8 mouse cellular contexts compared by ENCODE assay signal in the genomic region with DNA sequence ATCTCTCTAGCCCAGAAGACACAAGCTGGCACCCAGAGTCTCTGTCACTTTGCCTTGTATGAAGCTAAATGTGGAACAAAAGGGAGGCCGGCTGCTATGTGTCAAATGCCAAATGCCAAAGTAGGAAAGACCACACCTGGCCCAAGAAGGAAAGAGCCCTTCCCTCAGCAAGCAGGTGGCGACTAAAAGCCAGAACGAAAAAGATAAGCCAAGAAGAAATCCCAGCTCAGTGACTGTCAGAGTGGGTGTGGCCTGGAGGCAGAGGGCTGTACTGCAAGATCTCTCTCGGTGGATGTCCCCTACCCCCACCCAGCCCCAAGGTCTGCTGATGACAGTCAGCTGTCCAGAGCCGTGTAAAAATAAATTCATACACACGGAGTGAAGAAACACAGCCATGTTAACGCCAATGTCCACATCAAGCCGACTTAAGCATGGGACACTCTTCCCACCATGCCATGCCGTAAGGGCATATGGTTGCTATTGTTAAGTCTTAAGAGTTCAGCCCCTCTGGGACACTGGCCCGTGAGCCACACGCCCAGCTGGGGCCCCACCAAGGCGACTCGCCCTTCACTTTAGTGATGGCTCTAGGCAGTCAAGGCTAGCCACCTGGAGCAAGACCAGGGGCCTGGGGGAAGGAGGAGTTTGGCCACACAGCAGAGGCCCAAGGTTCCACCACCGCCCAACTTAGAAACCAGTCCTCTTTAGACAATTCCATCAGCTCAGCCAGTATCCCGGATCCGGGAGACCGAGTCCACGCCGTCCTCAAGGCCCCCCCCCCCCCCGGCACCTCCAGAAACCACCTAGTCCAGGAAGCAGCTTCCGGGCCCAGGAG. TPM values are rescaled to one million over a fixed set of nuclear protein-coding genes. Genes with fewer than 3 reads are reported as not detected.
A peak's percentile ranks its signal among the peaks of the same experiment; 100 is the strongest.
DNase-seq lines count a peak whose midpoint lies in the region; ATAC-seq and TF ChIP-seq lines count a peak whose summit lies in the region.

No protein-coding gene starts in this region.

- peak overlapping the region; percentile 99 for H3K9ac ChIP-seq in limb, embryonic 11.5 days (ENCODE audit: low read length)
- peak overlapping the region; percentile 73 for H3K9ac ChIP-seq in midbrain, postnatal 0 days (replicated peaks; ENCODE audit: low read length, poor library complexity, severe bottlenecking)

- peak overlapping the region; percentile 88 for H3K4me2 ChIP-seq in limb, embryonic 11.5 days (ENCODE audit: low read depth, severe bottlenecking)
- peak overlapping the region; percentile 92 for H3K4me2 ChIP-seq in midbrain, postnatal 0 days (ENCODE audit: low read depth, low read length, poor library complexity, severe bottlenecking)

- H3K27ac ChIP-seq in bone marrow macrophage, adult 2 months (ENCODE audit: insufficient read depth, low read depth, low read length), result peak overlapping the region; percentile 80
- H3K27ac ChIP-seq in limb, embryonic 11.5 days (replicated peaks; ENCODE audit: low read depth, low read length), result peak overlapping the region; percentile 85
- peak overlapping the region; percentile 75 for H3K27ac ChIP-seq in midbrain, postnatal 0 days (ENCODE audit: low read depth, low read length)

- no peak for TF ChIP-seq POLR2A in bone marrow macrophage, adult 2 months (IDR thresholded peaks at IDR 0.05; ENCODE audit: borderline replicate concordance, low read depth, low read length)

- peak; percentile 46 to 54 for DNase-seq in heart, adult 9 months (ENCODE audit: low spot score in 2 of 2)
- peak; percentile 52 for DNase-seq in limb, embryonic 11.5 days (ENCODE audit: low spot score)
- peak; percentile 61 for DNase-seq in midbrain, postnatal 0 days (ENCODE audit: low spot score)
- no peak for DNase-seq in urinary bladder, postnatal 14 days (ENCODE audit: low spot score)
- no peak for DNase-seq in left cerebral cortex, adult 9 months (ENCODE audit: low spot score in 2 of 2)

- peaks cover 79% of the 10 kb centered on the region for H3K4me1 ChIP-seq in megakaryocyte, embryonic 14.5 days
- peaks cover 46% of the 10 kb centered on the region for H3K4me1 ChIP-seq in bone marrow macrophage, adult 2 months (ENCODE audit: control insufficient read depth, insufficient read depth, low read length)
- H3K4me1 ChIP-seq in limb, embryonic 11.5 days (ENCODE audit: control insufficient read depth, insufficient read depth, low read length), result peaks cover 32% of the 10 kb centered on the region
- H3K4me1 ChIP-seq in midbrain, postnatal 0 days (ENCODE audit: insufficient read depth, low read length), result peaks cover 16% of the 10 kb centered on the region

- H3K4me3 ChIP-seq in megakaryocyte, embryonic 14.5 days (replicated peaks), result peak overlapping the region; percentile 96
- H3K4me3 ChIP-seq in bone marrow macrophage, adult 2 months (ENCODE audit: insufficient read depth, low read length), result peak overlapping the region; percentile 93
- H3K4me3 ChIP-seq in limb, embryonic 11.5 days (ENCODE audit: low read depth, low read length), result peak overlapping the region; percentile 92
- peak overlapping the region; percentile 57 for H3K4me3 ChIP-seq in midbrain, postnatal 0 days (ENCODE audit: low read depth, low read length)

- peaks cover 44% of the 10 kb centered on the region for H3K36me3 ChIP-seq in megakaryocyte, embryonic 14.5 days (replicated peaks; ENCODE audit: low read length)
- peaks cover 18% of the 10 kb centered on the region for H3K36me3 ChIP-seq in limb, embryonic 11.5 days (ENCODE audit: control insufficient read depth, insufficient read depth, low read length)
- H3K36me3 ChIP-seq in midbrain, postnatal 0 days (ENCODE audit: insufficient read depth, low read length), result peaks cover 32% of the 10 kb centered on the region

- H3K27me3 ChIP-seq in megakaryocyte, embryonic 14.5 days (replicated peaks), result peaks cover 15% of the 10 kb centered on the region
- H3K27me3 ChIP-seq in limb, embryonic 11.5 days (ENCODE audit: control insufficient read depth, insufficient read depth, low read length), result peaks cover 10% of the 10 kb centered on the region
- H3K27me3 ChIP-seq in midbrain, postnatal 0 days (ENCODE audit: insufficient read depth, low read length), result no peaks in the 10 kb centered on the region

- no peak for ATAC-seq in megakaryocyte, adult 5-6 weeks (ENCODE audit: poor library complexity, severe bottlenecking)
- ATAC-seq in limb, embryonic 11.5 days (ENCODE audit: insufficient number of reproducible peaks, low FRiP score, low TSS enrichment, low read depth), result peak; percentile 7; the same call in 1 of the 2 replicates
- ATAC-seq in midbrain, postnatal 0 days (ENCODE audit: low FRiP score), result peak; percentile 41; the same call in 1 of the 2 replicates

- TF ChIP-seq CTCF in bone marrow macrophage, adult 2 months (IDR thresholded peaks at IDR 0.05; ENCODE audit: low read depth, low read length), result no peak
- peak; percentile 41; the same call in 1 of the 2 replicates for TF ChIP-seq CTCF in midbrain, postnatal 0 days (IDR thresholded peaks at IDR 0.05)

- no peaks in the 10 kb centered on the region for H3K9me3 ChIP-seq in megakaryocyte, embryonic 14.5 days
- H3K9me3 ChIP-seq in limb, embryonic 11.5 days (ENCODE audit: control insufficient read depth, low read length), result no peaks in the 10 kb centered on the region
- no peaks in the 10 kb centered on the region for H3K9me3 ChIP-seq in midbrain, postnatal 0 days (ENCODE audit: low read length)

- WGBS in limb, embryonic 11.5 days, result 13% methylated on average over 21 of the region's 21 CpGs
- WGBS in midbrain, postnatal 0 days, result 3% methylated on average over 20 of the region's 21 CpGs

RNA-seq across cellular contexts. Expression of a gene that starts 1.7 kb away (rescaled TPM):
- 237 and 415 TPM in 2 replicates for polyA plus RNA-seq in megakaryocyte, embryonic 14.5 days (2012; ENCODE audit: insufficient read depth, low replicate concordance)
- total RNA-seq in megakaryocyte, adult 5-6 weeks (2015), result 112 and 121 TPM in 2 replicates
- total RNA-seq in megakaryocyte, adult 5-6 weeks (2017), result 112 and 118 TPM in 2 replicates
- 169 and 176 TPM in 2 replicates for polyA plus RNA-seq in bone marrow macrophage, adult 2 months (2012; ENCODE audit: insufficient read depth, insufficient read length, missing spikeins)
- 95.4 and 113 TPM in 2 replicates for polyA plus RNA-seq in limb, embryonic 11.5 days (2014; fragmentation: Nextera tagmentation; extraction: Ambion mirVana)
- 201 and 208 TPM in 2 replicates for total RNA-seq in midbrain, postnatal 0 days (2014; rRNA removed)
- polyA plus RNA-seq in midbrain, postnatal 0 days (2015; fragmentation: Nextera tagmentation; extraction: Ambion mirVana), result 93.1 and 93.3 TPM in 2 replicates

RNA-seq across cellular contexts. Expression of a gene that starts 5.7 kb away (rescaled TPM):
- 0.52 and 0.72 TPM in 2 replicates for polyA plus RNA-seq in megakaryocyte, embryonic 14.5 days (2012; ENCODE audit: insufficient read depth, low replicate concordance)
- total RNA-seq in megakaryocyte, adult 5-6 weeks (2015), result 6.4 and 9.0 TPM in 2 replicates
- 3.9 and 4.7 TPM in 2 replicates for total RNA-seq in megakaryocyte, adult 5-6 weeks (2017)
- 9.2 and 10.1 TPM in 2 replicates for polyA plus RNA-seq in bone marrow macrophage, adult 2 months (2012; ENCODE audit: insufficient read depth, insufficient read length, missing spikeins)
- 0.82 and 1.6 TPM in 2 replicates for polyA plus RNA-seq in limb, embryonic 11.5 days (2014; fragmentation: Nextera tagmentation; extraction: Ambion mirVana)
- total RNA-seq in midbrain, postnatal 0 days (2014; rRNA removed), result 0.94 and 1.5 TPM in 2 replicates
- 1.2 and 1.8 TPM in 2 replicates for polyA plus RNA-seq in midbrain, postnatal 0 days (2015; fragmentation: Nextera tagmentation; extraction: Ambion mirVana)

RNA-seq across cellular contexts. Expression of a gene that starts 28.5 kb away (rescaled TPM):
- polyA plus RNA-seq in megakaryocyte, embryonic 14.5 days (2012; ENCODE audit: insufficient read depth, low replicate concordance), result 33.7 and 63.6 TPM in 2 replicates
- 116 and 130 TPM in 2 replicates for total RNA-seq in megakaryocyte, adult 5-6 weeks (2015)
- 122 and 162 TPM in 2 replicates for total RNA-seq in megakaryocyte, adult 5-6 weeks (2017)
- 34.9 and 52.4 TPM in 2 replicates for polyA plus RNA-seq in bone marrow macrophage, adult 2 months (2012; ENCODE audit: insufficient read depth, insufficient read length, missing spikeins)
- 294 TPM in 2 replicates for polyA plus RNA-seq in limb, embryonic 11.5 days (2014; fragmentation: Nextera tagmentation; extraction: Ambion mirVana)
- total RNA-seq in midbrain, postnatal 0 days (2014; rRNA removed), result 24.0 and 25.4 TPM in 2 replicates
- 43.4 and 45.5 TPM in 2 replicates for polyA plus RNA-seq in midbrain, postnatal 0 days (2015; fragmentation: Nextera tagmentation; extraction: Ambion mirVana)

RNA-seq across cellular contexts. Expression of a gene that starts 47.3 kb away (rescaled TPM):
- 2.2 and 5.6 TPM in 2 replicates for polyA plus RNA-seq in megakaryocyte, embryonic 14.5 days (2012; ENCODE audit: insufficient read depth, low replicate concordance)
- total RNA-seq in megakaryocyte, adult 5-6 weeks (2015), result 0.41 and 1.2 TPM in 2 replicates
- total RNA-seq in megakaryocyte, adult 5-6 weeks (2017), result 0.20 and 0.22 TPM in 2 replicates
- polyA plus RNA-seq in bone marrow macrophage, adult 2 months (2012; ENCODE audit: insufficient read depth, insufficient read length, missing spikeins), result 8.5 and 17.7 TPM in 2 replicates
- 9.5 and 9.6 TPM in 2 replicates for polyA plus RNA-seq in limb, embryonic 11.5 days (2014; fragmentation: Nextera tagmentation; extraction: Ambion mirVana)
- 125 and 140 TPM in 2 replicates for total RNA-seq in midbrain, postnatal 0 days (2014; rRNA removed)
- polyA plus RNA-seq in midbrain, postnatal 0 days (2015; fragmentation: Nextera tagmentation; extraction: Ambion mirVana), result 42.7 and 46.4 TPM in 2 replicates

RNA-seq across cellular contexts. Expression of a gene that starts 53.1 kb away (rescaled TPM):
- 10.1 and 38.2 TPM in 2 replicates for polyA plus RNA-seq in megakaryocyte, embryonic 14.5 days (2012; ENCODE audit: insufficient read depth, low replicate concordance)
- total RNA-seq in megakaryocyte, adult 5-6 weeks (2015), result 73.5 and 82.1 TPM in 2 replicates
- total RNA-seq in megakaryocyte, adult 5-6 weeks (2017), result 72.3 and 74.9 TPM in 2 replicates
- polyA plus RNA-seq in bone marrow macrophage, adult 2 months (2012; ENCODE audit: insufficient read depth, insufficient read length, missing spikeins), result 33.2 and 38.5 TPM in 2 replicates
- 4.4 and 5.1 TPM in 2 replicates for polyA plus RNA-seq in limb, embryonic 11.5 days (2014; fragmentation: Nextera tagmentation; extraction: Ambion mirVana)
- 2.0 and 4.1 TPM in 2 replicates for total RNA-seq in midbrain, postnatal 0 days (2014; rRNA removed)
- polyA plus RNA-seq in midbrain, postnatal 0 days (2015; fragmentation: Nextera tagmentation; extraction: Ambion mirVana), result 8.2 and 9.4 TPM in 2 replicates

Comparison
In these comparisons a context has a peak if more than half of its experiments do, and no peak if none do; other contexts are left out.
1. DNase-seq: peak in heart, adult 9 months (2 of 2), limb, embryonic 11.5 days (single experiment) and midbrain, postnatal 0 days (single experiment); none in urinary bladder, postnatal 14 days (single experiment) and left cerebral cortex, adult 9 months (0 of 2).
2. Peak in every context shown above with its lines, with median percentiles within 50 percentile points of each other: H3K4me3 ChIP-seq and H3K27ac ChIP-seq.